Mouse (Mus musculus): ENCODE data around the gene Nbr1. TPM values are rescaled to one million over a fixed set of nuclear protein-coding genes. Genes with fewer than 3 reads are reported as not detected.
A peak's percentile ranks its signal among the peaks of the same experiment; 100 is the strongest.

The Nbr1 gene
- polyA plus RNA-seq (2012; rRNA removed), result 137 and 147 TPM in 2 replicates

GRCm38 (mm10) chr11:101551751-101552475, at the start of gene Nbr1, which contains the start of gene Brca1:
Gene Nbr1 (plus strand): TSS chr11:101552149.
Gene Brca1 (minus strand): TSS chr11:101551955.
- Histone ChIP-seq H3K4me1 (ENCODE audit: control insufficient read depth, insufficient read depth, low read length) (no peaks in the 10 kb centered on the region), H3K4me3 (replicated peaks; ENCODE audit: insufficient read depth, low read depth, low read length) (peak within 1 kb of the TSS; percentile 89), H3K27ac (ENCODE audit: insufficient read depth, low read length) (peak within 1 kb of the TSS; percentile 93), H3K27me3 (ENCODE audit: control insufficient read depth, insufficient read depth, low read length) (no peaks in the 10 kb centered on the region)
- TF ChIP-seq CTCF (IDR thresholded peaks at IDR 0.05; ENCODE audit: borderline replicate concordance, insufficient read depth, low read depth, low read length), result no peak
- no peak for TF ChIP-seq POLR2A (IDR thresholded peaks at IDR 0.05; ENCODE audit: borderline replicate concordance, insufficient read depth, low read length)
- WGBS, result under 1% methylated on average over 43 of the region's 43 CpGs
- peak; percentile 93 to 97 for DNase-seq

GRCm38 (mm10) chr11:101506269-101506780, 45.6 kb upstream of the Nbr1 start:
- Histone ChIP-seq H3K4me3 (replicated peaks; ENCODE audit: insufficient read depth, low read depth, low read length) (no peak overlapping the region), H3K4me1 (ENCODE audit: control insufficient read depth, insufficient read depth, low read length) (no peaks in the 10 kb centered on the region), H3K27ac (ENCODE audit: insufficient read depth, low read length) (no peak overlapping the region), H3K27me3 (ENCODE audit: control insufficient read depth, insufficient read depth, low read length) (no peaks in the 10 kb centered on the region)
- TF ChIP-seq POLR2A (IDR thresholded peaks at IDR 0.05; ENCODE audit: borderline replicate concordance, insufficient read depth, low read length) (no peak), CTCF (IDR thresholded peaks at IDR 0.05; ENCODE audit: borderline replicate concordance, insufficient read depth, low read depth, low read length) (no peak)
- 55% methylated on average over 5 of the region's 5 CpGs for WGBS
- no peak for DNase-seq

- DNase-seq, result no peak
- TF ChIP-seq POLR2A (IDR thresholded peaks at IDR 0.05; ENCODE audit: borderline replicate concordance, insufficient read depth, low read length), result no peak
- H3K27ac ChIP-seq (ENCODE audit: insufficient read depth, low read length), result no peak overlapping the region
- no peaks in the 10 kb centered on the region for H3K4me1 ChIP-seq (ENCODE audit: control insufficient read depth, insufficient read depth, low read length)
- 93% methylated on average over 7 of the region's 7 CpGs for WGBS
- no peak overlapping the region for H3K4me3 ChIP-seq (replicated peaks; ENCODE audit: insufficient read depth, low read depth, low read length)
- H3K27me3 ChIP-seq (ENCODE audit: control insufficient read depth, insufficient read depth, low read length), result no peaks in the 10 kb centered on the region
Observed at GRCm38 (mm10) chr11:101507090-101507489, 44.9 kb upstream of the Nbr1 start.

- Histone ChIP-seq H3K27ac (ENCODE audit: insufficient read depth, low read length) (no peak overlapping the region), H3K4me3 (replicated peaks; ENCODE audit: insufficient read depth, low read depth, low read length) (no peak overlapping the region), H3K27me3 (ENCODE audit: control insufficient read depth, insufficient read depth, low read length) (no peaks in the 10 kb centered on the region), H3K4me1 (ENCODE audit: control insufficient read depth, insufficient read depth, low read length) (no peaks in the 10 kb centered on the region)
- 34% methylated on average over 5 of the region's 5 CpGs for WGBS
- TF ChIP-seq CTCF (IDR thresholded peaks at IDR 0.05; ENCODE audit: borderline replicate concordance, insufficient read depth, low read depth, low read length), result peak; percentile 17; the same call in 1 of the 2 replicates
- TF ChIP-seq POLR2A (IDR thresholded peaks at IDR 0.05; ENCODE audit: borderline replicate concordance, insufficient read depth, low read length), result no peak
- DNase-seq, result no peak
Observed at GRCm38 (mm10) chr11:101518937-101519336, 33.0 kb upstream of the Nbr1 start.

GRCm38 (mm10) chr11:101519364-101519763, 32.6 kb upstream of the Nbr1 start:
- Histone ChIP-seq H3K4me1 (ENCODE audit: control insufficient read depth, insufficient read depth, low read length) (no peaks in the 10 kb centered on the region), H3K27me3 (ENCODE audit: control insufficient read depth, insufficient read depth, low read length) (no peaks in the 10 kb centered on the region), H3K27ac (ENCODE audit: insufficient read depth, low read length) (no peak overlapping the region), H3K4me3 (replicated peaks; ENCODE audit: insufficient read depth, low read depth, low read length) (no peak overlapping the region)
- TF ChIP-seq CTCF (IDR thresholded peaks at IDR 0.05; ENCODE audit: borderline replicate concordance, insufficient read depth, low read depth, low read length) (no peak), POLR2A (IDR thresholded peaks at IDR 0.05; ENCODE audit: borderline replicate concordance, insufficient read depth, low read length) (no peak)
- WGBS, result 91% methylated on average over 6 of the region's 6 CpGs
- no peak for DNase-seq

GRCm38 (mm10) chr11:101524446-101524845, 27.5 kb upstream of the Nbr1 start:
- Histone ChIP-seq H3K27me3 (ENCODE audit: control insufficient read depth, insufficient read depth, low read length) (no peaks in the 10 kb centered on the region), H3K27ac (ENCODE audit: insufficient read depth, low read length) (no peak overlapping the region), H3K4me3 (replicated peaks; ENCODE audit: insufficient read depth, low read depth, low read length) (no peak overlapping the region), H3K4me1 (ENCODE audit: control insufficient read depth, insufficient read depth, low read length) (peaks cover 2% of the 10 kb centered on the region; the same call in 1 of the 2 replicates)
- 86% methylated on average over 8 of the region's 8 CpGs for WGBS
- DNase-seq, result no peak
- TF ChIP-seq CTCF (IDR thresholded peaks at IDR 0.05; ENCODE audit: borderline replicate concordance, insufficient read depth, low read depth, low read length) (no peak), POLR2A (IDR thresholded peaks at IDR 0.05; ENCODE audit: borderline replicate concordance, insufficient read depth, low read length) (no peak)

GRCm38 (mm10) chr11:101525056-101525455, 26.9 kb upstream of the Nbr1 start:
- TF ChIP-seq CTCF (IDR thresholded peaks at IDR 0.05; ENCODE audit: borderline replicate concordance, insufficient read depth, low read depth, low read length) (no peak), POLR2A (IDR thresholded peaks at IDR 0.05; ENCODE audit: borderline replicate concordance, insufficient read depth, low read length) (no peak)
- Histone ChIP-seq H3K27me3 (ENCODE audit: control insufficient read depth, insufficient read depth, low read length) (no peaks in the 10 kb centered on the region), H3K27ac (ENCODE audit: insufficient read depth, low read length) (no peak overlapping the region), H3K4me1 (ENCODE audit: control insufficient read depth, insufficient read depth, low read length) (peaks cover 2% of the 10 kb centered on the region; the same call in 1 of the 2 replicates), H3K4me3 (replicated peaks; ENCODE audit: insufficient read depth, low read depth, low read length) (no peak overlapping the region)
- DNase-seq, result no peak
- 11% methylated on average over 10 of the region's 10 CpGs for WGBS

All from cerebellum, adult 2 months (tissue).